Mouse (Mus musculus) gastrocnemius, postnatal 4 days (tissue): ENCODE data around the gene Fam173b. TPM values are rescaled to one million over a fixed set of nuclear protein-coding genes. Genes with fewer than 3 reads are reported as not detected.

ENCODE experiments used
- DNase-seq, 2 experiments: peaks; one replicate each; pipeline ENCODE4 v3.0.0; 2021 to 2022; ENCODE audit warnings: low spot score in 2 of 2, mixed read lengths in 2 of 2
- total RNA-seq, 2 experiments: library from RNA; stranded (reverse); gene quantifications; 2 replicates each; pipeline ENCODE4 v1.2.3; 2021

The Fam173b gene
- total RNA-seq, 2 experiments from 2014 or later: 12.7 to 13.7 TPM

DNA sequence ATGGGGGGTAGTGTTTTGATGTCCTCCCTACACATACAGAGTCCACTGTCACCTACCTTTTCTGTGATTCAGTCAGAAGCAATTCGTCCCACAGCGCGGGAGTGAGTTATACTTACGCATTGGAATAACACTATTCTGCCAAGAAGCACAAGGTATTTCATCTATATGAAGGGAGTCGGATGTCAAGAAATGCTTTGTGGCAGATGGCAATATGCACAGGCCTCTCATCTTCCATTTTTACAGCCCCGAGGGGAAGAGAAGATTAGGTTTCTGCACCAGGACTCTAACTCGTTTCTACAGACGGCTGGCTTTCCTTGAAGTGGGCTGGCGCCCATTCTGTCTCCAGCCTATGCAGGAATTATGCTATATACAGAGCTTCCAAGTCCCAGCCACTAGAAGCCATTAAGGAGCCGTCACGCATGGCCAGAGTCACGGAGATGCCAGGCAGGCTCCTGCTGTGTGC is 29.8 kb downstream of the Fam173b start:
- DNase-seq: no peak

DNA sequence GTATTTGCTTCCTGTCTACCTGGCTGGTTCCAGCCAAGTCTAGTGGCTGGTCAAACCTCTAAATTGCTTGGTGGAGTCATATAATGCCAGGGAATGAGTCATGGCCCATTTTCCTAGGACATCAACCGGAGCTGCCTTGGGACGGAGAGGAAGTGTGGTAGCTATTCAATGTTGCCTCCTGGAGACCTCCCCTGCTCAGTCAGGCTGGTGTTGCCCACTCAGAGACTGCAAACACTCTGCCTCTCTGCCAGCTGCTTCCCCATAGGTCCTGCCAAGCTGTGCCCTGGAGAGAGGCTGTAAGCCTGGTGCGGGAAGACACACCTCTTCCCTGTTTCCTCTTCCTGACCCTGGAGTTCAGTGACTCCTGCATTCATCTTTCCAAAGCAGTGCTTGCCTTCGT is 30.8 kb downstream of the Fam173b start:
- DNase-seq: no peak

DNA sequence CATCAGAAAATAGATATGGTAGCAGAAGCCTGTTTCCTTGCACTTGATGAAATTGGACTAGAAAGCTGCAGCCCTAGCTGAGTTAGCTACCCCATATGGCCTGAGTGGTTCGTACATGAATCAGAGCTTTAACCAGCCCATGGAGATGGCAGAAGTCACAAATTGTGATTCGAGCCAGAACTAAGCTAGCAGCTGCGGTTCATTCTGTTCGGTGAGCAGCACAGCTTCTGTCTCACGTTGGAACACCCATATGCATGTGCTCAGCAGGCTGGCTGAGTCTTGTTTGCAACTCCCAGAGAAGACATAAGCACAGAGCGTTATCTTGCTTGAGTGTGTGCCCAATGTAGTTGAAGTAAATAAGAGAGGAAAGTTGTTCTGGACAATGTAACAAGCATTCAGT is 32.9 kb downstream of the Fam173b start:
- DNase-seq: no peak

DNA sequence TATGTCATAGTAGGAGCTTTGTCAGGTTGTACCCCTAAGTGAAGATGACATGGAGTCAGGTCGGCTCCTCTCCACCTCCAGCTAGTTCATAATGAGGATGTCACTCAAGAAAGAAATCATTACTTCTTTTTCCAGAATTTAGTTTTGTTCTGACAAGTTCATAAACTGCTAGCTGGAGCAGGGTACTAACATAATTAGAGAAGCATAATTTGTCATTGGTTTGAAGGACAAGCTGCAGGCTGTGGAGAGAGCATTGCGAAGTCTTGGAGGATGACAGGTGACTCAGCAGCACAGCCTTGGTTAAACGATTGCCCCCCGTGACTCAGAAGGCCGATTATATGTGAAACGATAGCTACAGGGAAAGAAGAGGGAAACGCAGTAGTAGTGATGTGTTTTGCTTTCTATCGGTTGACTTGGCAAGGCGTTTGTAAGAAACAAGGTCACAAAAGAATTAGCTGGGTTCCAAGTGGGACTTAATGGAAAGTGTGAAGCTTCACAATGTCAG is 34.5 kb downstream of the Fam173b start:
- no peak for DNase-seq

DNA sequence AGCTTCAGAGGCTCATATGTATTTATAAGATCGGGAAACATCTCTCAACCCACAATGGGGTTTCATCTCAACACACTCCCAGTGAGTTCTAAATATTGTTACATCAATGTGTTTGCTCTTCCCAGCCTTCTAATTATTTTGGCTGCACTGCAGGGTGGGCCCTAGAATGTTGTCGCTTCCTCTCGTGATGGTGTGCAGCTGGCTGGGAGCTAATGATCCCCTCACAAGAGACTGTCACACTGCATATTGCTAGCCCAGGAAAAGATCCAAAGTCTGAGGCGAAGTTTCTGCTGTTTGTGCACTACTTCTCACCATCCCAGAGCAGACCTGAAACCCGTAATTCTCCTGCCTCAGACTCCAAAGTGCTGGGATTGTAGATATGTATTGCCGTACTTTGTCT is 45.6 kb downstream of the Fam173b start:
- DNase-seq: no peak

DNA sequence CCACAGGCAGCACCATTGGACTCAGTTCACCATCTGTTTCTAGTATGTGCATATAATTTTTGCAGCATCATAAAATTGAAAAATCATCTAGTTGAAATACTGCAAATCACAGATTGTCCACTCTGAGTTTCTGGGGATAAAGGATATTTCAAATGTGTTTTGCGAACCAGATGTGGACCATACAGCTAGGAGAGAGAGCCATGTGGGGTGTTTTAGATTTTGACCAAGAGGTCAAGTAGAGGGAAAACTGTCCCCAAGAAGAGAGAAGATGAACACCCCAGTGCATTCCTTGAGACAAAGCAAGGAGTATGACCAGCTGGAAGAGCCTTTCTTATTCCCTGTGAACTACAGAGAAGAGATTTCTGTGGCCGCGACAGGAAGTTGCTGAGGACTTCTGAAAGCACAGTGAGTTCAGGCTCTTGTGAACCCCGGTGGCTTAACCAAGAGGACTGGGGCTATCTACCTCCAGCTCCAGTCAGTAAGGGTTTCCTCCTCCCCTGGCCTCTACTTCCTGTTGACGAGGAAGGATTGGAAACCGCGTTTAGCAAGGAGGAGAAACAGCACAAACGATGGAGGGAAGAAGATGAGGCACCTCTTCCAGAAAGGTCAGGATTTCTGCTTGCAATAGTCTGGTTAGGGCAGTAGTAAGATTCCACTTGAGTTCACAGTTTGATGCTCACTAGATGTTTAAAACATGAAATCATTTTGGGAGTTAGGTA is 46.4 kb downstream of the Fam173b start:
- no peak for DNase-seq

DNA sequence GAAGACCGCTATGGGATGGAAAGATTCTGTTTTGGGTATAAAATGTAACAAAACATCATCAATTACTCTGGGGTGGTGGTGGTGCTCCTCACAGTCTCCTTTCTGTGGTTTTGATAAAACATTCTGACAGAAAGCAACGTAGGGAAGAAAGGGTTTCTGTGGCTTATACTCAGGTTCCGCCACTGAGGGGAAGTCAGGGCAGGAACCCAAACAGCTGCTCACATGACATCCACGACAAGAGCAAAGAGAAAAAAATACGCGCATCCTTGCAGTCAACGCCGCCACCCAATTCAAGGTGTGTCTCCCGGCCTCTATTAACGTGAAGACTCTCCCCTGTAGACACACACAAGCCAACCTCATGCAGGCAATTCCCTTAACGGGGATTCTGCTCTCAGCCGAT is 48.0 kb downstream of the Fam173b start:
- DNase-seq: no peak

DNA sequence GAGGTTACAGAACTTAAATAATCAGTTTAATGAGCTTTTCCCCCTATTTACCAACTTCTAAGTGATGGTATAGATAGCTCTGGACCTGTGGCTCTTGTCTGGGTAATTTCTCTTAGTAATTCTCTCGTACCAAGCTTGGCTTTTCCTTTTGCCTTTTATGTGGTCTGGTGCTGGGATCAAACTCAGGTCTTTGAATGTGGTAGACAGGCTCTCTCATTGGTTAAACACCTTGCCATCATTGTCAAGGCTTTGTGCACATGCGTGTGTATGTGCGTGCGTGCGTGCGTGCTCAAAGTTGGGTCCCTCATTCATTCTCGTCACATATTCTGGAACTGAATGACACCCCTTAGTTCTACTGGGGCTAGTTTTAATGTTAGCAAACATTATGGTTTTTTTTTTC is 49.2 kb downstream of the Fam173b start:
- no peak for DNase-seq

DNA sequence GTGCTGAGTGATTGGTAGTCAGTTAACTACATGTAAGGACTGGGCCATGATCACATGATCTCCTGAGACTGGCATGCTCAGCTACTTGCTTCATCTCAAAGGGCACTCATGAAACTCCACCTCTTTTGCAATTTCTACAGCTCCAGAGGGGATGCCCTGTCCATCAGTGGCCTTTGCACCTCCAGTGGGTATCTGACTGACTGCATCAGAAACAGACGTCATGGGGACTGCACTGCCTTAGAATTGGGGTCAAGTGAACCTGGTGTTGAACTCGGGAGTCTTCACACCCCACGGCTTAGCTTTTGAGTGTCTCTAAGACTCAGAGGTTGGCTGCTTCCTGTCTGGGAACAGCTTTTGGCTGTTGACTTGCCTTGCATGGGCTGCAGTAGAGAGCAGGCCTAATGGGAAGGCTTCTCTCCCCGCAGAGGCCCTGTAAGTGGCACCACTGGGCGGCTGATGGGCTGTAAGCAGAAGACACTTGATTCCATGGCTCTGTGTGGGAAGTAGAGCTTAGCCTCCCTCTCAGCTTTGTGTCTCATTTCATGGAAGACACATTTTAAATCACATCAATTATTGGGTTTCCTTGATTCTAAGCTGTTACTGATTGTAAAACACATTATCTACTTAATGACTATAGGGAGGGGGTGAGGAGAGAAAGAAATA is 58.6 kb downstream of the Fam173b start:
- no peak for DNase-seq

DNA sequence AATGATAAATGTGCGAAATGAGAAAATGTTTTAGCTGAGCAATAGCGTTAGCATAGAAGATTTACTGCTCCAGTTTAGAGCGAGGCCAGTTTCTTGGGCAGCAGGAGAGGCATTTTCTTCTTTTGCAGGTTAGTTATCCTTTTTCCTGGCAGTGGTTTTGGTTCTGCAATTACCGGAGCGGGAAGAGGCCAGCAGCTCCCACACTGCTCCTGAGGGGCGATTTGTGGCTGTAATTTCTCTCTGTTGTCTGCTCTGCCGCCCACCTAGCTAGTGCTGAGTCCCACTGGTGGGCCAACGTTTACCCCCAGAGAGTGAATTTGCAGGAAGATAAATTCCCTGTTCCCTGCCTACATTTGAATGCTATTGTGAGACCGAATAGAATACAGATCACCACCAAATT is 59.2 kb downstream of the Fam173b start:
- DNase-seq: no peak

DNA sequence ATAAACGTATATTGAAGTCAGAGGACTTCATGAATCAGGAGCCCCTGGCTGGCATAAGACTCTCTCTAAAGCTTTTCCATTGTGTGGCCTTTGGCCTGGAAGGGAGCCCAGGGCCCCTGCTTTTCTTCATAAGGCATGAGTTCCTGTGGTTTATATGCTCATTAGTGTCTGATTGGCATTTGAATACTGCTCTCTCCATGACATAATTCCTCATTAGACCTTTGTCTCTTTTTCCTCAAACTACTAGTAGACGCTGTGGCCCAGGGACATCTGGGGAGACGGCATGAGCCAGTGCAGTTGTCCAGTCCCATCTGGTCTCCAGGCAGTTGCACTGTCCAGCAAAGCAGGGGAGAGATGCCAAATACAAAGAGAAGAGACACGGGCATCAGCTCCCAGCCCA is 60.1 kb downstream of the Fam173b start:
- no peak for DNase-seq

DNA sequence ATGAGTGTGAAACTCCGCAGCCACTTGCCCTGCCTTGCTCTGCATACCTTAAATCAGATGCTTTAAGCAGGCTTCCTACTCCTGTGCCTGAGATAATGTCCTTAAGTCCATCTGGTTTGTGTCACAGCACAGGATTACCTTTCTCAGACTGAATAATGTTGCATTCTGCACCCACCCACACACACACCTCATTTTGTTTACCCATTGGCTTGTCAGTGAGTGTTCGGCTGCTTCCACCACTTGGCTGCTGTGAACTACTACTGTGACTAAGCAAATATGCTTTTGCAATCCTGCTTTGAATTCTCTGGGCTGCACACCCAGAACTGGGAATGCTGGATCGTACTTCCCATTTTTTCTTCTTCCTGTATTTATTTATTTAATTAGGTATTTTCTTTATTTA is 61.4 kb downstream of the Fam173b start:
- no peak for DNase-seq

Other genes starting within 250 kb of the Fam173b start
- gene Ankrd33b, start 234.1 kb upstream of the Fam173b start, total RNA-seq: 1 to 10 TPM; 4.9 to 5.3 TPM
- under 1 TPM; 0.39 to 0.57 TPM for gene Ropn1l, start 148.1 kb upstream of the Fam173b start, total RNA-seq
- 10 to 100 TPM; 57.8 to 61.0 TPM for gene March6, start 70.8 kb upstream of the Fam173b start, total RNA-seq
- gene Cmbl, start 36.5 kb upstream of the Fam173b start, total RNA-seq: 10 to 100 TPM; 52.5 to 63.7 TPM
- gene Cct5, start within 50 bp of the Fam173b start, total RNA-seq: 100 to 1,000 TPM; 230 to 241 TPM